Mouse (Mus musculus): ENCODE results near the gene Prkag2.
"Not testable (repeated sequence)": the region's sequence is repeated elsewhere in the genome, so short reads cannot be mapped to it uniquely, and the experiment has no call there.

Prkag2 gene

DNA sequence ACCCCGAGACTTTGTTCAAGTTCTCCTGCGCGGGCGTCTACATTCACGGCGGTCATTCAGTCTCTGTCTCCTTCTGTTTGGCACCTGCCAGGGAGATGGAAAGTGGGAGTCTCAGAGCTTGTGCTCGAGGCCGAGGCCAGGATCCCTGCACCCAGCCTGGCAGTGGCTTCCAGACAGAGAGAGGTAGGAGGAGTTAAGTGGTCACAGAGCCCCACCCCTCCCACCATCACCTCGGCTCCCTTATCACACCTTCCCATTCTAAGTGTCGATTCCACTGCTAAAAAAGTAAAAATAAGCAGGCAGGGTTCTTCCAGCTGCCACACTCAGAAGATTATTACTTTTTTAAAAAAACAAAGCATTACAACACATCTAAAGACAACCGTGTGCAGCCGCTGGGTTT is 236.6 kb downstream of the Prkag2 start:
- Histone ChIP-seq H3K4me1 (replicated peaks; ENCODE audit: low read depth, low read length) (peaks cover 7% of the 10 kb centered on the region; the same call in 1 of the 2 replicates), H3K27me3 (ENCODE audit: insufficient read depth, low read length) (no peaks in the 10 kb centered on the region), H3K36me3 (ENCODE audit: insufficient read depth, low read length) (peaks cover 9% of the 10 kb centered on the region), H3K9me3 (ENCODE audit: low read length) (no peaks in the 10 kb centered on the region), H3K4me3 (replicated peaks; ENCODE audit: low read length) (no peak overlapping the region)
- TF ChIP-seq CTCF (conservative IDR thresholded peaks at IDR 0.05; ENCODE audit: low read length) (no peak), NANOG (IDR thresholded peaks at IDR 0.05; ENCODE audit: borderline replicate concordance, low read length) (no peak), POU5F1 (IDR thresholded peaks at IDR 0.05; ENCODE audit: borderline replicate concordance, low read length) (no peak)

DNA sequence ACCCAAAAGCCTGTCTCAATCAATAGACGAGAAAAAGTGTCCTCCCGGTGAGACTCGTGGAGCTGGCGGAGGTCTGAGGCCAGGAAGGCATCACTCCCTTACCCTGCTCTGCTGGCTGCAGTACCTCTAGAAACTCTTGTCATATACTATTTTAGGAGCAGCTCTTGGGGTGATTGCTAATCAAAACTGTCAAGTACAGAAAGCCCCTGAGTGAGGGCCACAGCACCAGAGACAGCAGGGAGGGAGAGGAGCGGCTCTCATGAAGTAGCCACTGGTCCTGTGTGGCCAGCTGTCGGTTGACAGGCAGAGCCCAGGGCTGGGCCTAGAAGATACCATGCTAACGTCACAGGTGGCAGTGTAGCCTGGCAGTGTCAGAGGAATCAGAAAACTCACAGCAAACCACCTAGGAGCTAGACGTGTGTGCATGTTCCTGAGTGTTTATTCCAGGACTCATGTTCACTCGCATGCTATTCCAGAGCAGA is 239.0 kb downstream of the Prkag2 start:
- TF ChIP-seq NANOG (IDR thresholded peaks at IDR 0.05; ENCODE audit: borderline replicate concordance, low read length) (no peak), POU5F1 (IDR thresholded peaks at IDR 0.05; ENCODE audit: borderline replicate concordance, low read length) (no peak), CTCF (conservative IDR thresholded peaks at IDR 0.05; ENCODE audit: low read length) (no peak)
- Histone ChIP-seq H3K36me3 (ENCODE audit: insufficient read depth, low read length) (no peaks in the 10 kb centered on the region), H3K9me3 (ENCODE audit: low read length) (no peaks in the 10 kb centered on the region), H3K27me3 (ENCODE audit: insufficient read depth, low read length) (no peaks in the 10 kb centered on the region), H3K4me1 (replicated peaks; ENCODE audit: low read depth, low read length) (peaks cover 7% of the 10 kb centered on the region; the same call in 1 of the 2 replicates), H3K4me3 (replicated peaks; ENCODE audit: low read length) (no peak overlapping the region)

DNA sequence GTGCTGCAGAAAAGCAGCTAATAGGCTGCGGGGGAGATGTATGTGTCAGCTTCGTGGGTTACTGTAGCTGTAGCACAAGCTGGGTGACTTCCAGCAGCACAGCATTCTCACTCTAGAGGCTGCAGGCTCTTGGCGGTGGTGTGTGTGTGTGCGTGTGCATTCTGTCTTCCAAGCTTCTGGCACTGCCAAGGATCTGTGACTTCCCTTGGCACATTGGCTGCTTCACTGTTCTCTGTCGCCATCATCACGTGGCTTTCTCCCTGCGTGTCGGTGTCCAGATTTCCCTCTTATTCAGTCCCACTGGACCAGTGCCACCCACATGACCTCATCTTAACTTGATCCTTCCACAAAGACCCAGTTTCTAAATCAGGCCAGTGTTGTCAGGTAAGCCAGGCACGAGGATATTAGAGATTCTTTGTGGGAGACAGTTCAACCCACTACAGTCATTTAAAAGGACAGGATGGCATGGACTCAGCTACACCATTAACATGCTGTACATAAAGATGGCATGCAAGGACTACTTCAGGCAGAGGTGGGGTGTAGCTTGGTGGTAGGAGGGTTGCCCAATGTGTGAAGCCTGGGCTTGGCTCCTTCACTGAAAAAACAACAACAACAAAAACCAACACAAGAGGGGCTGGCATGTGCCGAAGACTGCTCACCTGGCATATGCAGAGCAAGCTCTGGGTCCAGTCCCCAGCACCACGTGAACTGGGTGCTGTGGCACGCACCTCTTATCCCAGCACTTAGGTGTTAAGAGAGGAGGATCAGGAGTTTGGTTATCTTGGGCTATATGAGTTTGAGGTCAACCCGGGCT is 239.6 kb downstream of the Prkag2 start:
- Histone ChIP-seq H3K36me3 (ENCODE audit: insufficient read depth, low read length) (no peaks in the 10 kb centered on the region), H3K27me3 (ENCODE audit: insufficient read depth, low read length) (no peaks in the 10 kb centered on the region), H3K4me3 (replicated peaks; ENCODE audit: low read length) (no peak overlapping the region), H3K4me1 (replicated peaks; ENCODE audit: low read depth, low read length) (peaks cover 7% of the 10 kb centered on the region; the same call in 1 of the 2 replicates), H3K9me3 (ENCODE audit: low read length) (no peaks in the 10 kb centered on the region)
- TF ChIP-seq NANOG (IDR thresholded peaks at IDR 0.05; ENCODE audit: borderline replicate concordance, low read length) (no peak), POU5F1 (IDR thresholded peaks at IDR 0.05; ENCODE audit: borderline replicate concordance, low read length) (no peak), CTCF (conservative IDR thresholded peaks at IDR 0.05; ENCODE audit: low read length) (no peak)

DNA sequence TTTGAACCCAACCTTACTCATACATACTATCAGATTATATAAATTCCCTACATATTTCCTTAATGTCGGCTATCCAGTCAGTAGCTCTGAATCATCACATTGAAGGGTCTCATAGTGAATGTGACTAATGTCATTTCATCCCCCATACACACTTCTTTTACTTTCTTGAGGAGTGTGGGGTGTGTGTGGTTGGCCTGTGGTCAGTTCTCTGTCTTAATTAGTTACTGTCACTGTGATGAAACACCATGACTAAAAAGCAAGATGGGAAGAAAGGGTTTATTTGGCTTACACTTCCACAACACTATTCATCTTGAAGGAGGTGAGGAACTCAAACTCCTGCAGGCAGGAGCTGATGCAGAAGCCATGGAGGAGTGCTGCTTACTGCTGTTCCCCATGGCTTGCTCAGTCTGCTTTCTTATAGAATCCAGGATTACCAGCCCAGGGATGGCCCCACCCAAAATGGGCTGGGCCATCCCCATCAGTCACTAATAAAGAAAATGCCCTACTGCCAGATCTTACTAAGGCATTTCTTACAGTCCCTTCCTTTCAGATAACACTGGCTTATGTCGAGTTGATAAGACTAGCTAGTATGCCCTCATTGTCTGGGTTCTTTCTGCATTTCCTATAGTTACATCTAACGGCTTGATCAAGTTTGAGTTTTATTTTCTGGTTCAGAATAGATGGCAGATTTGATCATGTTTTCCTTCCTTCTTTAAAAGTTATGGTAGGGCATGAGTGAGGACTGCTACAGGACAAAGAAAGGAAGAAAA is 240.5 kb downstream of the Prkag2 start:
- Histone ChIP-seq H3K36me3 (ENCODE audit: insufficient read depth, low read length) (no peaks in the 10 kb centered on the region), H3K27me3 (ENCODE audit: insufficient read depth, low read length) (peaks cover 7% of the 10 kb centered on the region; the same call in 1 of the 2 replicates), H3K4me3 (replicated peaks; ENCODE audit: low read length) (no peak overlapping the region), H3K4me1 (replicated peaks; ENCODE audit: low read depth, low read length) (peaks cover 7% of the 10 kb centered on the region; the same call in 1 of the 2 replicates), H3K9me3 (ENCODE audit: low read length) (no peaks in the 10 kb centered on the region)
- TF ChIP-seq CTCF (conservative IDR thresholded peaks at IDR 0.05; ENCODE audit: low read length): no peak
- TF ChIP-seq POU5F1 (IDR thresholded peaks at IDR 0.05; ENCODE audit: borderline replicate concordance, low read length): no peak
- TF ChIP-seq NANOG (IDR thresholded peaks at IDR 0.05; ENCODE audit: borderline replicate concordance, low read length): no peak

DNA sequence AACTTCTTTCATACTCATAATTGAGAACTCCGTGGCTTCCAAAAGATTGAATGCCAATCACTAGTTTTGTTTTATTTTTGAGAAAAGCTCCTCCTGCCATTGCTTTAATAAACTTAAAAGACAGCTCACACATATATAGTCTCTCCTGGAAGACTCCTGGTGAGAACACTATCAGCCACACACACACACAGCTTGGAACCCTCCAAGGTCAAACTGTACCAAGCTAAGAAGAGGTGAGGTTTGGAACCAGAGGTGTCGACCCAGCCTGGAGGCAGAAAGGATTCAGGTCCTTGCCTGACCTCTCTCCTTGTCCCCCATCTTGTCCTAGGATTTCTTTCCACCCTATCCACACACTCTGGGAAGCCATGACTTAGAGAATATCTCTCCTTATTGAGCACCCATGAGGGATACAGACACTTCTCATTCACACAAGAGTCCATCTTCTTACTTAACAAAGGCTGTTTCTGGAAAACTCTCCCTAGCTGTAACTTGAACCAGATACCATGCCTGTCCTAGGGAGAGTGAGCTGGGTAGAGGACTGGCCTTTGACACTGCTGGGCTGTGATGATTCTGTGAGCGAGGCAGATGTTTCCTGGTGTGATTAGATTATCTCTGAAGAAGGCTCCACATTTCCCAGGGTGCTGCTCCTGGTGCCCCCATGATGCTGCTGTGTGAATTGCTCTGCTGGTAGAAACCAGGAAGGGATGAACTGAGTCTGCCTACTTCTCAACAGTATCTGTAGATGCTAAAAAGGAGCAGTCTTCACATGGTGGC is 245.4 kb downstream of the Prkag2 start:
- H3K4me1 ChIP-seq (replicated peaks; ENCODE audit: low read depth, low read length): no peaks in the 10 kb centered on the region
- no peaks in the 10 kb centered on the region for H3K9me3 ChIP-seq (ENCODE audit: low read length)
- H3K27me3 ChIP-seq (ENCODE audit: insufficient read depth, low read length): peaks cover 19% of the 10 kb centered on the region
- no peak overlapping the region for H3K4me3 ChIP-seq (replicated peaks; ENCODE audit: low read length)
- no peaks in the 10 kb centered on the region for H3K36me3 ChIP-seq (ENCODE audit: insufficient read depth, low read length)
- TF ChIP-seq POU5F1 (IDR thresholded peaks at IDR 0.05; ENCODE audit: borderline replicate concordance, low read length) (no peak), CTCF (conservative IDR thresholded peaks at IDR 0.05; ENCODE audit: low read length) (no peak), NANOG (IDR thresholded peaks at IDR 0.05; ENCODE audit: borderline replicate concordance, low read length) (no peak)

DNA sequence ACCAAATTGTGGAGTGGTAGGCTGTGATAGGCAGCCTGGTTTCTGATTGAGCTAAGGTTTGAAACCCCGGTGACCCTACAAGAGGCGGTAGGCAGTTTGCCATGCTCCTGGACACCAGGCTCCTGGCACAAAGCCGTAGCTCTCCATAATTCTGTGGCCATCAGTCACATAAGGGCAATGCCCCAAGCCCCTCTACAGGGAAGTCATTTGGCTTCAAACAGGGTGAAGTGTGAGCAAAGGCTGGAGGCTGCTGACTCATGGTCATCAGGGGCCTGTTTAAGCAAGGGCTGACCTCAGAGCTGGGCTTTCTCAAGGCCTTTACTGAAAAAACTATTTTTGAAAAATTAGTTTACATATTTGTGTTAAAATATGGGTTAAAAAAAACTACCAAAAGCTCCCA is 246.2 kb downstream of the Prkag2 start:
- Histone ChIP-seq H3K4me1 (replicated peaks; ENCODE audit: low read depth, low read length) (no peaks in the 10 kb centered on the region), H3K4me3 (replicated peaks; ENCODE audit: low read length) (no peak overlapping the region), H3K36me3 (ENCODE audit: insufficient read depth, low read length) (no peaks in the 10 kb centered on the region), H3K9me3 (ENCODE audit: low read length) (no peaks in the 10 kb centered on the region), H3K27me3 (ENCODE audit: insufficient read depth, low read length) (peaks cover 19% of the 10 kb centered on the region)
- no peak for TF ChIP-seq NANOG (IDR thresholded peaks at IDR 0.05; ENCODE audit: borderline replicate concordance, low read length)
- no peak for TF ChIP-seq CTCF (conservative IDR thresholded peaks at IDR 0.05; ENCODE audit: low read length)
- TF ChIP-seq POU5F1 (IDR thresholded peaks at IDR 0.05; ENCODE audit: borderline replicate concordance, low read length): no peak

DNA sequence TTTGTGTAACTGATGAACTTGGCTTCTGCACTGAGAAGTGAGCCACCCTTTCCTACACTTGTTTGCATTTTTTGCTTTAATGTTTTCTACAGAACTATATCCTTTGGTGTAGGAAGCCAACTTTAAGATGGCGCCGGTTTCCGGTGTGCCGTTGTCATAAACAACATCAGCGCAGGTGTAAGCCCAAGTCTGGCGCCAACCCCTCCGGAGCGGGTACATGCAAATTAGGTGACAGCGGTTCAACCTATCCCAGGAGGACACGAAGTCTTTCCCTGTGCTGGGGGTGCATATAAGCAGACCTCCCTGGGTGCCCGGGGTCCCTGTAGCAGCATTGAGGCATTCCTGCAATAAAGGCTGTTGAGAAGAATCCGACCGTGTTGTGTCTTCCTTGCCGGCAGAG is 252.2 kb downstream of the Prkag2 start:
- H3K4me1 ChIP-seq (replicated peaks; ENCODE audit: low read depth, low read length): peaks cover 10% of the 10 kb centered on the region
- not testable (repeated sequence) for H3K9me3 ChIP-seq (ENCODE audit: low read length); H3K4me3 ChIP-seq (replicated peaks; ENCODE audit: low read length); H3K36me3 ChIP-seq (ENCODE audit: insufficient read depth, low read length)
- peaks cover 12% of the 10 kb centered on the region; the same call in 1 of the 2 replicates for H3K27me3 ChIP-seq (ENCODE audit: insufficient read depth, low read length)

DNA sequence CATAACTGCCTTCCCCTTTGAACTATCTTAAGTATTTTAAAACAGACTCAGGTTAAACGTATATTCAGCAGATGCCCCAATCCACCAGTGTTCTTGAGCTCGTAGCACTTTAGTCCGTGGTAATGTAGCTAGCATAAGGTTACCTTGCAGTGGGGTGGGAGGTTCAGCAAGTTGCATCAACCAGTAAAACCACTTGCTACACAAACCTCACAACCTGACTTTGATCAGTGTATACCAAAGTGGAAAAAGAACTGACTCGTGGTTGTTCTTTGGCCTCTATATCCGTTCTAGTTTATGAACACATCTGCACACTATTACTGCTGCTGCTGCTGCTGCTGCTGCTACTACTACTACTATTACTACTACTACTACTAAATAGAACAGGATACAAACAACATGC is 256.6 kb downstream of the Prkag2 start:
- no peak for TF ChIP-seq CTCF (conservative IDR thresholded peaks at IDR 0.05; ENCODE audit: low read length)
- no peak for TF ChIP-seq NANOG (IDR thresholded peaks at IDR 0.05; ENCODE audit: borderline replicate concordance, low read length)
- TF ChIP-seq POU5F1 (IDR thresholded peaks at IDR 0.05; ENCODE audit: borderline replicate concordance, low read length): no peak
- Histone ChIP-seq H3K27me3 (ENCODE audit: insufficient read depth, low read length) (peaks cover 6% of the 10 kb centered on the region; the same call in 1 of the 2 replicates), H3K9me3 (ENCODE audit: low read length) (no peaks in the 10 kb centered on the region), H3K4me1 (replicated peaks; ENCODE audit: low read depth, low read length) (peaks cover 41% of the 10 kb centered on the region), H3K36me3 (ENCODE audit: insufficient read depth, low read length) (peaks cover 18% of the 10 kb centered on the region), H3K4me3 (replicated peaks; ENCODE audit: low read length) (no peak overlapping the region)

Data from E14TG2a.4 (cell line).